Mouse (Mus musculus): ENCODE measurements around the gene Gjb1. TPM values are rescaled to one million over a fixed set of nuclear protein-coding genes. Genes with fewer than 3 reads are reported as not detected.
A peak's percentile ranks its signal among the peaks of the same experiment; 100 is the strongest.

Gene Gjb1
- total and polyA plus RNA-seq, 3 experiments: not detected

GRCm38 (mm10) chrX:101429142-101429949 lies 53.2 kb downstream of the Gjb1 start, which contains the start of gene Nono (continued):
- TF ChIP-seq ZKSCAN1 (IDR thresholded peaks at IDR 0.05; ENCODE audit: low read depth, low read length): no peak
- TF ChIP-seq MEF2A (IDR thresholded peaks at IDR 0.05; ENCODE audit: extremely low read depth, insufficient replicate concordance, low read depth, low read length, poor library complexity, severe bottlenecking): no peak
- TF ChIP-seq TCF12 (IDR thresholded peaks at IDR 0.05; ENCODE audit: low read depth, low read length): peak; percentile 47; the same call in 1 of the 2 replicates
- no peak for TF ChIP-seq RAD21 (IDR thresholded peaks at IDR 0.05; ENCODE audit: low read depth, low read length)
- TF ChIP-seq CTCF (IDR thresholded peaks at IDR 0.05 in 2 of 3, conservative IDR thresholded peaks at IDR 0.05 in 1 of 3; ENCODE audit: control insufficient read depth in 1 of 3, insufficient read depth in 1 of 3, low read depth in 2 of 3, low read length in 3 of 3, poor library complexity in 1 of 3, severe bottlenecking in 1 of 3): no peak
- no peak for TF ChIP-seq MYB (IDR thresholded peaks at IDR 0.05; ENCODE audit: low read depth, low read length)
- peak; percentile 46 for TF ChIP-seq SIN3A (IDR thresholded peaks at IDR 0.05; ENCODE audit: low read length)
- peak; percentile 91 for TF ChIP-seq ZNF384 (IDR thresholded peaks at IDR 0.05; ENCODE audit: low read depth, low read length)
- no peak for TF ChIP-seq SMC3 (IDR thresholded peaks at IDR 0.05; ENCODE audit: low read depth, low read length)
- TF ChIP-seq CHD1 (IDR thresholded peaks at IDR 0.05; ENCODE audit: low read depth, low read length): no peak
- peak; percentile 61; the same call in 1 of the 2 replicates for TF ChIP-seq E2F4 (IDR thresholded peaks at IDR 0.05; ENCODE audit: borderline replicate concordance, low read depth, low read length)
- TF ChIP-seq USF2 (IDR thresholded peaks at IDR 0.05; ENCODE audit: borderline replicate concordance in 1 of 2, insufficient read depth in 1 of 2, low read depth in 1 of 2, low read length in 2 of 2): no peak
- TF ChIP-seq MYC (IDR thresholded peaks at IDR 0.05; ENCODE audit: low read depth, low read length): peak; percentile 57; the same call in 1 of the 2 replicates
- peak; percentile 64 for TF ChIP-seq NELFE (IDR thresholded peaks at IDR 0.05; ENCODE audit: low read depth, low read length)
- peak; percentile 49; the same call in 1 of the 2 replicates for TF ChIP-seq POLR2AphosphoS2 (IDR thresholded peaks at IDR 0.05; ENCODE audit: low read length)
- peak; percentile 75 for TF ChIP-seq NRF1 (IDR thresholded peaks at IDR 0.05; ENCODE audit: insufficient read depth, low read depth, low read length, poor library complexity, severe bottlenecking)

DNA sequence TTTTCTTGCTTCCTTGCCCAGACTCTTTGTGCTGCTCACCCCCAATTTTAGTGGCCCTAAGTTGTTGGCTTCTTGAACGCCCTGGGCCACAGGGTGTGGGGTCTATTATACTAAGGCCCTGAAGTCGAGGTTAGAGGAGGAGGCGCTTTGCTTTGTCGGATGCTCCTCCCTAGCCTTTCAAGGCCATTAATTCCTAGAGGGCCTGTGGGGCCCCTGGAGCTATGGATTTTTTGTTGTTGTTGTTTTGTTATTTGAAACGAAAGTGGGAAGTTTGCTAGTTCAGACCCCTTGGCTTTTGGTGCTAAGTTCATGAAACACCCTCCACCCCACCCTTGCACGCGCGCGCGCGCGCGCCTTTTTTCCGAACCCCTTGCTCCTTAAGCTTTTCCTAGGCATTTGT lies 53.8 kb downstream of the Gjb1 start:
- Histone ChIP-seq H3K36me3 (ENCODE audit: control insufficient read depth in 1 of 2, insufficient read depth in 2 of 2, low read length in 2 of 2) (peaks cover 5 to 26% of the 10 kb centered on the region in 2 experiments), H3K27ac (ENCODE audit: control insufficient read depth, low read depth, low read length) (peak overlapping the region; percentile 77), H3K79me2 (ENCODE audit: control insufficient read depth, insufficient read depth, low read length, poor library complexity) (peaks cover 34% of the 10 kb centered on the region), H3K27me3 (ENCODE audit: control insufficient read depth in 1 of 2, insufficient read depth in 2 of 2, low read length in 2 of 2) (no peaks in the 10 kb centered on the region), H3K4me3 (ENCODE audit: control insufficient read depth in 1 of 2, insufficient read depth in 1 of 2, low read depth in 2 of 2, low read length in 2 of 2) (peak overlapping the region; percentile 65 to 96), H3K4me1 (ENCODE audit: control insufficient read depth in 1 of 2, insufficient read depth in 2 of 2, low read length in 2 of 2) (peaks cover 0 to 10% of the 10 kb centered on the region in 2 experiments; a peak in 1 of 4 replicates), H3K9me3 (replicated peaks; ENCODE audit: insufficient read depth, low read length) (no peaks in the 10 kb centered on the region), H3K9ac (ENCODE audit: control insufficient read depth, low read depth, low read length, poor library complexity, severe bottlenecking) (peak overlapping the region; percentile 98)
- peak; percentile 63 for DNase-seq (ENCODE audit: low read depth, low spot score)
- TF ChIP-seq MYC (IDR thresholded peaks at IDR 0.05; ENCODE audit: low read depth, low read length) (no peak), SIN3A (IDR thresholded peaks at IDR 0.05; ENCODE audit: low read length) (0 out of 2 replicates have a peak, but pooled peaks have one; percentile 2)

Other genes starting within 250 kb of the Gjb1 start
- gene Snx12, start 153.8 kb upstream of the Gjb1 start, total RNA-seq (2012; rRNA removed): 22.7 and 24.2 TPM in 2 replicates
- 10 to 100 TPM in 1 of 2 experiments, not detected in 1; 32.5 TPM for gene Snx12, start 153.8 kb upstream of the Gjb1 start, polyA plus RNA-seq (2012; ENCODE audit: insufficient read depth in 1 of 2, insufficient read length in 2 of 2, low read depth in 1 of 2, low replicate concordance in 2 of 2, missing spikeins in 1 of 2)
- gene Foxo4, start 121.8 kb upstream of the Gjb1 start, total RNA-seq (2012; rRNA removed): 12.3 and 13.8 TPM in 2 replicates
- 10 to 100 TPM in 1 of 2 experiments, not detected in 1; 18.5 TPM for gene Foxo4, start 121.8 kb upstream of the Gjb1 start, polyA plus RNA-seq (2012; ENCODE audit: insufficient read depth in 1 of 2, insufficient read length in 2 of 2, low read depth in 1 of 2, low replicate concordance in 2 of 2, missing spikeins in 1 of 2)
- not detected in 2 replicates for gene Gm614, start 112.4 kb upstream of the Gjb1 start, total RNA-seq (2012; rRNA removed)
- not detected for gene Gm614, start 112.4 kb upstream of the Gjb1 start, polyA plus RNA-seq (2012; ENCODE audit: insufficient read depth in 1 of 2, insufficient read length in 2 of 2, low read depth in 1 of 2, low replicate concordance in 2 of 2, missing spikeins in 1 of 2)
- gene Il2rg, start 108.1 kb upstream of the Gjb1 start, total RNA-seq (2012; rRNA removed): 1.6 and 1.9 TPM in 2 replicates
- gene Il2rg, start 108.1 kb upstream of the Gjb1 start, polyA plus RNA-seq (2012; ENCODE audit: insufficient read depth in 1 of 2, insufficient read length in 2 of 2, low read depth in 1 of 2, low replicate concordance in 2 of 2, missing spikeins in 1 of 2): 1 to 10 TPM in 1 of 2 experiments, not detected in 1; 3.5 TPM
- gene Gm20489, start 107.4 kb upstream of the Gjb1 start, total RNA-seq (2012; rRNA removed): not detected in 2 replicates
- gene Gm20489, start 107.4 kb upstream of the Gjb1 start, polyA plus RNA-seq (2012; ENCODE audit: insufficient read depth in 1 of 2, insufficient read length in 2 of 2, low read depth in 1 of 2, low replicate concordance in 2 of 2, missing spikeins in 1 of 2): not detected
- 20.9 and 23.1 TPM in 2 replicates for gene Med12, start 102.3 kb upstream of the Gjb1 start, total RNA-seq (2012; rRNA removed)
- gene Med12, start 102.3 kb upstream of the Gjb1 start, polyA plus RNA-seq (2012; ENCODE audit: insufficient read depth in 1 of 2, insufficient read length in 2 of 2, low read depth in 1 of 2, low replicate concordance in 2 of 2, missing spikeins in 1 of 2): 10 to 100 TPM in 1 of 2 experiments, not detected in 1; 68.0 TPM
- gene Nlgn3, start 77.2 kb upstream of the Gjb1 start, total RNA-seq (2012; rRNA removed): 0.03 and 0.04 TPM in 2 replicates
- under 1 TPM in 1 of 2 experiments, not detected in 1; 0.15 TPM for gene Nlgn3, start 77.2 kb upstream of the Gjb1 start, polyA plus RNA-seq (2012; ENCODE audit: insufficient read depth in 1 of 2, insufficient read length in 2 of 2, low read depth in 1 of 2, low replicate concordance in 2 of 2, missing spikeins in 1 of 2)
- 20.7 and 26.7 TPM in 2 replicates for gene Zmym3, start 44.5 kb downstream of the Gjb1 start, total RNA-seq (2012; rRNA removed)
- gene Zmym3, start 44.5 kb downstream of the Gjb1 start, polyA plus RNA-seq (2012; ENCODE audit: insufficient read depth in 1 of 2, insufficient read length in 2 of 2, low read depth in 1 of 2, low replicate concordance in 2 of 2, missing spikeins in 1 of 2): 10 to 100 TPM in 1 of 2 experiments, not detected in 1; 42.9 TPM
- gene Nono, start 52.9 kb downstream of the Gjb1 start, total RNA-seq (2012; rRNA removed): 287 and 304 TPM in 2 replicates
- 100 to 1,000 TPM in 1 of 2 experiments, not detected in 1; 442 TPM for gene Nono, start 52.9 kb downstream of the Gjb1 start, polyA plus RNA-seq (2012; ENCODE audit: insufficient read depth in 1 of 2, insufficient read length in 2 of 2, low read depth in 1 of 2, low replicate concordance in 2 of 2, missing spikeins in 1 of 2)
- 0.49 and 0.62 TPM in 2 replicates for gene Itgb1bp2, start 72.7 kb downstream of the Gjb1 start, total RNA-seq (2012; rRNA removed)
- gene Itgb1bp2, start 72.7 kb downstream of the Gjb1 start, polyA plus RNA-seq (2012; ENCODE audit: insufficient read depth in 1 of 2, insufficient read length in 2 of 2, low read depth in 1 of 2, low replicate concordance in 2 of 2, missing spikeins in 1 of 2): under 1 TPM in 1 of 2 experiments, not detected in 1; 0.77 TPM
- gene Taf1, start 156.4 kb downstream of the Gjb1 start, total RNA-seq (2012; rRNA removed): 33.1 and 37.8 TPM in 2 replicates
- gene Taf1, start 156.4 kb downstream of the Gjb1 start, polyA plus RNA-seq (2012; ENCODE audit: insufficient read depth in 1 of 2, insufficient read length in 2 of 2, low read depth in 1 of 2, low replicate concordance in 2 of 2, missing spikeins in 1 of 2): 10 to 100 TPM; 52.3 to 81.2 TPM